Mouse (Mus musculus): Measurements from ENCODE around the gene Asxl1.

Asxl1 gene

GRCm38 (mm10) chr2:153411557-153411956, 65.9 kb downstream of the Asxl1 start:
- no peak for DNase-seq (ENCODE audit: low read depth, low spot score)

- no peak for DNase-seq (ENCODE audit: low read depth, low spot score)
Observed at GRCm38 (mm10) chr2:153412563-153412962, 66.9 kb downstream of the Asxl1 start.

DNA sequence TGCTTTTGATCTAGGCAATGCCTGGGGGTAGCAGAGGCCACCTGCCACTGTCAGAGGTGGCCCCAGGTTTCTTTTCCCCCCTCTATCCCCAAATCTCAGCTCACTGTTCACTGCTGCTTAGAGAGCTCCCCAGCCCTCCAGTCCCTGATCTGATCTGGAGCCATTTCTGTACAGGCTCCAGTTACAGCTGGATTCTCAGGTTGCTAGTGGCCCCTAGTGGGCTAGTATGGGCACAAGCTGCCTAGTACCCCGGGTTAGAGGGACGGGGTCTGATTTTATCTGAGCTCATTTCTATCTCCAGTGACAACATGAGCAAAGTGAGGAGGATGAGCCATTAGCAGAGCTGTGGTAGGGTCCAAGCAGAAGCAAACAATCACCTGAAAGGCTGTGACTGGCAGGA, 69.0 kb downstream of the Asxl1 start:
- DNase-seq (ENCODE audit: low read depth, low spot score): no peak

- no peak for DNase-seq (ENCODE audit: low read depth, low spot score)
Observed at GRCm38 (mm10) chr2:153417841-153418240, 72.2 kb downstream of the Asxl1 start.

- no peak for DNase-seq (ENCODE audit: low read depth, low spot score)
Observed at GRCm38 (mm10) chr2:153418381-153418780, 72.8 kb downstream of the Asxl1 start.

- DNase-seq (ENCODE audit: low read depth, low spot score): no peak
Observed at GRCm38 (mm10) chr2:153421233-153421632, 75.6 kb downstream of the Asxl1 start.

- DNase-seq (ENCODE audit: low read depth, low spot score): no peak
Observed at GRCm38 (mm10) chr2:153422051-153422450, 76.4 kb downstream of the Asxl1 start.

- DNase-seq (ENCODE audit: low read depth, low spot score): no peak
Observed at GRCm38 (mm10) chr2:153423113-153423512, 77.5 kb downstream of the Asxl1 start.

GRCm38 (mm10) chr2:153424557-153424956, 78.9 kb downstream of the Asxl1 start:
- no peak for DNase-seq (ENCODE audit: low read depth, low spot score)

- no peak for DNase-seq (ENCODE audit: low read depth, low spot score)
Observed at GRCm38 (mm10) chr2:153425124-153425844, 79.7 kb downstream of the Asxl1 start.

GRCm38 (mm10) chr2:153425998-153426670, 80.5 kb downstream of the Asxl1 start:
- peak; percentile 52 for DNase-seq (ENCODE audit: low read depth, low spot score)

GRCm38 (mm10) chr2:153426931-153427330, 81.3 kb downstream of the Asxl1 start:
- peak; percentile 59 for DNase-seq (ENCODE audit: low read depth, low spot score)

DNA sequence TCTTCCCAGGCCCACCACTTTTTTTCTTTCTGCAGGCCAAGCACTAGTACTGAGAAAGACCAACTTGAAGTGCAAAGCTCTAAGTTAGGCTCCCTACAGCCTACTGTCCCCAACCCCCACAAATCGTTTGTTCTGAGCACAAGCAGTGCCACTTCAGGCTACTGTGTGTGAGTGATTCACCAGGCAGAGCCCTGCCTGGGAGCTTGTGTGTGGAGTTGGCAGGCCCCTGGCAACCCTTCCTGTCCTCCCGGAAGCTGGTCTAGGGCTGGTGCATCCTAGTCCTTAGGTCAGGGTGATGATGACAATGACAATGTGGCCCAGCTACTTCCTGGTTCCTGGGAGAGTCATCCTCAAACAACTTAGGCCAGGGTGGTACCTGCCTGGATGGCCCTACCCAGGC, 82.9 kb downstream of the Asxl1 start:
- no peak for DNase-seq (ENCODE audit: low read depth, low spot score)

DNA sequence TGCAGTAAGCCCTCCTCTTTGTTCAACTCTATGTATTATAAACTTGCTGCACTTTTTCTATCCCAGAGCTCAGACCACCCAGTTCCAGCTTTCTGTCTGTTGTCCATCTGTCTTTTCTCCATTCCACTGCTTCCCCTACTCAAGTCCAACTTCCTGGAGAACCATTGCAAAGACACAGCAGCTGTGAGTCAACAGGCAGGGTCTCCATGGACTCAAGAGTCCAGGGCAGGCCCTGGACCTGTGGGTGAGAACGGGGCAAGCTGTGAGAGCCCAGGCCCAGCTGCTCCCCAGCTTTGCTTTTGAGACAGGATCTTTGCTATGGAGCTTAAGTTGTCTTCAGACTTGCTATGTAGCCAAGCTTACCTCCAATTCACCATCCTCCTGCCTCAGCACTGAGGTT, 84.9 kb downstream of the Asxl1 start:
- DNase-seq (ENCODE audit: low read depth, low spot score): no peak

- DNase-seq (ENCODE audit: low read depth, low spot score): peak; percentile 50
Observed at GRCm38 (mm10) chr2:153432492-153432891, 86.9 kb downstream of the Asxl1 start.

DNA sequence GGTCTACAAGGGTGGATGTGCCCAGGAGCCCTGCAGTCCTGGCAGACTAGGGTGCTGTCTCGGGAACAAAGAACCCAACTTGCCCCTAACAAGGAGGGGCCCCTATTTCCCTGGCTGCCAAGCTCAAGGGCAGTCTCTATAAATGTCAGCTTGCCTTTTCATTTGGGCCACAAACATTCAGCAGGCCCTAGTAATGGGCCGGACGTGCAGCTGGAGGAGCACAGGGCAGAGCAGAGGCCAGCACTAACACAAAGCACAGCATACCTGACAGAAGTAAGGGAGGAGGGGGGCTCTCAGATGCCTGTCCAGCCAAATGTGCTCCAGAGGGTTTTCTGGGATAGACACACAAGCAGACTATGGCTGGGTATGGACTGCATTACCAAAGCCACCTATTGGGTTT, 88.2 kb downstream of the Asxl1 start:
- DNase-seq (ENCODE audit: low read depth, low spot score): no peak

DNA sequence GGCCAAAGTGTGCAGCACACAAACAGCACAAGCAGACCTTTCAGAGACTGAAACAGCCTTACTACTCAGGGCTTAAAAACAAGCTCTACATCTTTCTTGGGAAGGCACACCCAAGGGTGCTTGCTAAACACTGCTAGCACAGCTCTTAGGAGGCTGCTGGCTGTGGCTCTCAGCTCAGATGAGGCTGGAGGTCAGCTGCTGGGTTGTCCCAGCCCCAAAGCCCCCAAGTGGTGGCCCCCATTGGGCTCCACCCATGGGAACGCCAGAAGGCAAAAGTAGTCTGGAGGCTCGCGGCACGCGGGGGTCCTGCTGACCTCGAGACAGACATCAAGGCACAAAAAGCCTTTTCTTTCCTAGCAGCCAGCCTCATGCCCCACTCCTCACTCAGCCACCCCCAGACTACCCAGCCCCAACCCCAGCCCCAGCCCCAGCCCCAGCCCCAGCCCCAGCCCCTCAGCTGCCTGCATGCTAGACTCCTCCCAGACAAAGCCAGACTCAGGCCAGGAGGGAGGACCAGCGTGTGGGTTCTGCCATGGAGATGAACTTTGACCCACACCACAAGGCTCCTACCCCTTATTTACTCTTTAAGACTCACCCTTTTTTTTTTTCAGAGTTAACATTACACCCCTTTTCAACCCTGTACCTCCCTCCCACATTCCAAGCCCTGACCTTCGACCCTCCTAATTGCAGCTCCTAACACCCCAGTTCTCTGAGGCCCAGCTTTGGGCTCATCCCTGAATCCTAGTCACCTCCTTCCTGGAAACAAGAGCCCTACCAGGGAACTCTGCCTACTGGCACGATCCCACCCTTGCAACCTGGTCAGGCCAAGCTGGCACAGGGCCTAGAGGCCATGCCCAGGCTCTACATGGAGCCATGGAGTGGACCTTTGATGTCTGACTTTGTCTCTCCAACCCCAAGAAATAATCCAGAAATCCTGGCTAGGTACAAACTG, 89.5 kb downstream of the Asxl1 start:
- peak; percentile 55 for DNase-seq (ENCODE audit: low read depth, low spot score)

DNA sequence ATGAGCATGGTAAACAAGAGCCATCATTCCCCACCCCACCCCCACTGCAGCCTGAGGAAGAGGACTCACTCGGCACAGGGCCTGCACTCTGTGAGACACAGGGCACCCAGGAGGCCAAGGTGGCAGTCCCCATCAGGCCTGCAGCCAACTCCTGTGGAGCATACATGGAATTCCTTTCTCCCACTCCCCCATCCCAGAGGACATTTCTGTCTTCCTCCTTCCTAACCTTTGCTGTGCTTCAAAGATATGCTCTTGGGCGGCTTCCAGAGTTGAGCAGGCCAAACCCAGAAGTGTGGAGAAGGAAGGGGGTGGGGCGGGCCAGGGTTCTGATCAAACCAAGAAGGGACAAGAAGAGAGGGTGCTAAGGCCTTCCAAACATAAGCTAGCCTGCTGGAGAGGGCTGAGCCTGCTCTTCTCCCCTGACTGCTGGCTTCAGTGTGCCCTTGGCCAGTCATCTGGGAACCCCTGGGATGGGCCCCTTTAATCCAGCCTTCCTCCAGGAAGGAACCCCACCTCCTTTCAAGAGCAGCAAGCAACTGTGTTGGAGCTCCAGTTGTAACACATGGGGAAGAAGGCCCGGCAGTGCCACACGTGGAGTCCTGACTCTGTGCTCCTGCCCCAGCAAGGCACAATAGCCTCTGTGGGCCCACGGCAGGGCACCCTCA, 91.1 kb downstream of the Asxl1 start:
- DNase-seq (ENCODE audit: low read depth, low spot score): peak; percentile 46

DNA sequence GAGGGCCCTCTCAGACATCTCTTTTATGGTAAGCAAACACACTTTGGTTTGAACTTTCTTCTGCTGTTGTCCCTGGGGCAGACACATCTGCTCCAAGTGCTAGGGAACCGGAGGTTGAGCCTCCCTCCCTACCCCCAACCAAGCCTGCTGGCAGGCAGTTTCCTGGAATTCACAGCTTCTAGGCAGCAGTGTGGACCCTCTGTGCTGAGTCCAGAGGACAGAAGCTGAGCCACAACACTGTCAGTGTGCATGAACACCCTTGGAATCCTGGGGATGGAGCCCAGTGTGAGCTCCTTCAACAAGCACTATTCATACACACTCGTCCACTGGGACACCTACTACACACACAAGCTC, 91.7 kb downstream of the Asxl1 start:
- peak; percentile 32 for DNase-seq (ENCODE audit: low read depth, low spot score)

- DNase-seq (ENCODE audit: low read depth, low spot score): no peak
Observed at GRCm38 (mm10) chr2:153440755-153441154, 95.1 kb downstream of the Asxl1 start.

DNA sequence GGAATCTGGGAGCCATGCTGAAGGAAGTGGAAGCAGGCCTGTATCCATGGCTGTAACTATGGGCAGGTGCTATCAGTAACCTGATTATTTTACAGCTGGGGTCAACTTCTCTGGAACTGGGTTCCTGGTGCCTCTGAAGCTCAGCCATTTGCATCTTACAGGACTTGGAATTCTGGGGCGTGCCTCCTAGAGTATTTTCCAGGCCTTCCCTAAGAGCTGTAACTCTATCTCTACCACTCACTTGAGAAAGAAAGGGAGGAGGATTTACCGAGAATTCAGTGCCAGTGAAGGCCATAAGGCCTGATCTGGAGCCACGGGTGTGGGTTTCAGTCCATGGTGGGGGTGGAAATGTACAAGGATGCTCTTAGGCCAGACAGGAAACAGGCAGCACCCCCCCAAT, 95.6 kb downstream of the Asxl1 start:
- no peak for DNase-seq (ENCODE audit: low read depth, low spot score)

- DNase-seq (ENCODE audit: low read depth, low spot score): peak; percentile 50
Observed at GRCm38 (mm10) chr2:153442720-153443119, 97.1 kb downstream of the Asxl1 start.

Data from mesoderm, embryonic 11.5 days (tissue).